Mouse (Mus musculus): Measurements from ENCODE around the gene Inpp4b.

Inpp4b gene

DNA sequence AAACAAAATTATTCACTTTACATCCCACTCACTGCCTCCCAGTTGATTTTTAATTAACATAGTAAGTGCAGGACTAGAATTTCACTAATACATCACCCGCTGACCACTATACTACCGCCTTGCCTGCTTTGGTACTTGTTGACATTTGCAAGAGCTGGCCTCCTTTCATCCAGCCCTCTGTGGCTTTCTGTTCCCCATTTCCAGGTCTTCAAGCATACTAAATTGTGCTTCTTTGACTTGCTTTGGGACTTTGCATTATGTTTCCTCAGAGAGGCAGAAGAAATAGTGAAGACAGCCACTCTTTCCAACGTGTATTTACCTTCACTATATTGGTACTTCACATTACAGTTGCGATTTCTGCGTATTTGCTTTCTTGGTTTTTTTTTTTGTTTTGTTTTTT, 244.4 kb downstream of the Inpp4b start:
- DNase-seq = no peak

DNA sequence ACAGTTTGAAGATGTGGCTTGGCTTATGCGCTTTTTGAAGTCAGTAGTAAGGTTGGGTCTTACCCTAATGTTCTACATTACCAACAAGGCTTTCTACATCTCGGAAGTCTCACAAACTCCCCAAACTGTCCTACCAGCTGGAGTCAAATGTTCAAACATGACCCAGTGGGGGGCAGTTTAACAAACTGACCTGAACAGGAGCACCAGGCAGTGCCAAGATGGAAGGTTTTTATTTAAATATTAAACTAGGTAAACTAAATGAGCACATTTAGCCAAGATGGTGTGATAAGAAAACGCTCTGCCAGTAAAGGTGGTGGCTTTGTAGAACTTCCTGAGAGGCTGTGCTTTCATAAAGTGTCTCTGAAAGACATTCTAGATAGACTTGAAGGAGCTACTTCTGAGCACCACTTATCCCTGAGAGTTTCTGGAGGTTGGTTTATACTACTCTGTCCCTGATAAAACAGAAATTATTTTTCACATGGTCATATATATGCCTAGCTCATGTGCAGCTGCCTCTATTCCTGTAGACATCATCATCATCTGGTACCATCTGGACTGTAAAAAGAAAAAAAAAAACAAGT, 251.9 kb downstream of the Inpp4b start:
- no peak for DNase-seq

- DNase-seq = no peak
These were observed 256.9 kb downstream of the Inpp4b start for GRCm38 (mm10) chr8:81599209-81599608.

DNA sequence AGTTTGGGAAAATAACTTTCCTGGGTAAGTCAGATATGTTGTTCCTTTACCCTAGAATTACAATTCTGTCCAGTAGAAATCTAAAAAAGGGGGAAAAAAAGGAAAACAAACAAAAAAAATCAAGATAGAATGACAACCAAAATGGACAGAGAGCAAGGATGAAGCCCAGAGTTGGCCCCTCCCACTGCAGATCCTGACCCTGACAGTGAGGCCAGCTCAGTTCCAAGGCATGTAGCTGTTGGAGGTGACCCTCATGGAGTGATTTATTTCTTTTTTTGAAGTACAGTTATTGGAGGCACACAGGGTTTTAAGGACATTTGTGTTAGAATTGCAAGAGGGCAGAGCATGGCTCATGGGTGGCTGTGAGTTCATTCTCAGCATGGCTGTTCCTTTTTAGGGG, 258.8 kb downstream of the Inpp4b start:
- no peak for DNase-seq

GRCm38 (mm10) chr8:81608082-81608481, 265.7 kb downstream of the Inpp4b start:
- DNase-seq = no peak

DNA sequence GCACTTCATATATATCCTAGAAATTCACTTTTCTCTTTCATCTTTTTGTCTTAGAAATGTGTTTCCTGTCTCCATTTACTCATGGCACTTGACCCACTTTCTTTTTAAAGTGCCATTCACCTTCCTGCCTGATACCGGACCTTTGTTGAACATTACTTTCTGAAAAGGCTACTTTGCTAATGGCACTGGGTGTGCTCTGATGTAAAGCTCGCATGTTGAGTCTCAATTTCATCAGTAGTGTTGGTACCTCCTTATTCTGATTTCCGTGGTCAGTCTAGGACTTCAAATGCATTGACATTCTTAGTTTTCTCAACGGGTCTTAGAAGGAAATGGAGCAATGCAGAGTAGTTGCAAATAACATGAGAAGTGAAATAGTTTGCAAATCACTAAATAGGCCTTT, 266.7 kb downstream of the Inpp4b start:
- DNase-seq = no peak

GRCm38 (mm10) chr8:81612611-81613010, 270.3 kb downstream of the Inpp4b start:
- no peak for DNase-seq

DNA sequence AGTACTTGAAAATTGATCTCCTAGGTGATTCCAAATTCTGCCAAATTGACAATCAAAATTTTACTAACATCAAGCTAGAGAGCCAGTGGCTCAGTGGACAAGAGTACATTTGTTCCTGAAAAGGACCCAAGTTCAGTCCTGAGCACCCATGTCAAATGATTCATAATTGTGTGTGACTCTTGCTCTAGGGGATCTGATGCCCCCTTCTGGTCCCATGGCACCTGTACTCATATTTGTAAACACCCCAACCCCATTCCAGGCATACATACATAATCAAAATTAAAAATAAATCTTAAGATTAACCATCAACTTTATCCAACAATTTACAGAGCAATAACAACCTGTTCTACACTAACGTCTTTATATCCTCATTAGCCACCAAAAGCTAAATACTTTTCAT, 271.8 kb downstream of the Inpp4b start:
- DNase-seq = no peak

DNA sequence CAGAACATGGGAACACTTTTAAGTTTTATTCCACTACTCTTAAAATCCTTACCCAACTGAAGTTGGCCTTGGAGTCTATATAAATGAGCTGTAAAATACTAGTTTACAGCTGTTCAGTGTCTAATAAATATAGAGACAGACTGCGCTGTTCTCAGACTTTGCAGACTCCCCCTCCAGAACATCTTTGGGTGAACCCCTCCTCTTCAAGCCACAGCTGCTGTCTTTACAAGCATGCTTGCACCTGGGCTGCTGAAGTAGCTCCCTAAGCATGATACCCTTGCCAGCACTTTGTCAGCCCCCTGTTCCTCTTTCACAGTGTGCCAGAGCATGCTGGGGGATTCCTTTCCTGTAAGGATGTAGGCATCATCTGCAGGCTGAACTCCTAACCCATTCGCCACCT, 272.2 kb downstream of the Inpp4b start:
- DNase-seq = no peak

GRCm38 (mm10) chr8:81615552-81615951, 273.2 kb downstream of the Inpp4b start:
- no peak for DNase-seq

DNA sequence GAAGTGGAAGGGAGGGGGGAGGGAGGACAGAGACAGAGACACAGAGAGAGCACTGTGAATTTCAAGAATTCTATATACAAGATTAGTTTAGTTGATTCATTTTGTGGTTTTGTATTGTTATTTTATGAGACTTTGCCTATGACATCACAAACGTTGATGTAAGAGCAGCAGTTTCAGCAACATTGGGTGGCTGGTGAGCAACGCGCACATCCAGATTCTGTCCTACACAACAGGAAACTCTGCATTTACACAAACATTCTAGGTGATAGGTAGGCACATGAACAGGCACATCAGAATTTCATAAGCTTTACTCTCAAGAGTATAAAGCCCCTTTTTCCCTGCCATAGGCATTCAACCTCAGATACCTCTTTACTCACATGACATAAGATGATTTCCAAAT, 276.6 kb downstream of the Inpp4b start:
- no peak for DNase-seq

DNA sequence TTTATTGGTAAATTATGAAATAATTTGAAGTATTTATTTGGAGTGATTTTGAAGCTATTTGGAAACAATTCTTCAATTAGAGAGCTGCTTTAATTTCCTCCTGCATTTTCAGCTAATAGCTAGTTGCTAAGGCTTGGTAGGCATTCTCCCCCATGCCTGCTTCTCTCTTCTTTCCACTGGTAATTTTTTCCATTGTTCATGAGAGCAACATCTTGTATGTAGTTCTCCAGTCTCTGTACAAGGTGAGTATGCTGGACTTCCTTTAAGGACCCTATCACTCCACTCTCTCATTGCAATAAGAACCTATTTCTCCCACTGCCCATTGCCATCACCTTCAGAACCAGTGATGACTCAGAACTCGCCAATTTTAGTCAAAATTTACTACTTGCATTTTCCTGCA, 292.7 kb downstream of the Inpp4b start:
- no peak for DNase-seq

DNA sequence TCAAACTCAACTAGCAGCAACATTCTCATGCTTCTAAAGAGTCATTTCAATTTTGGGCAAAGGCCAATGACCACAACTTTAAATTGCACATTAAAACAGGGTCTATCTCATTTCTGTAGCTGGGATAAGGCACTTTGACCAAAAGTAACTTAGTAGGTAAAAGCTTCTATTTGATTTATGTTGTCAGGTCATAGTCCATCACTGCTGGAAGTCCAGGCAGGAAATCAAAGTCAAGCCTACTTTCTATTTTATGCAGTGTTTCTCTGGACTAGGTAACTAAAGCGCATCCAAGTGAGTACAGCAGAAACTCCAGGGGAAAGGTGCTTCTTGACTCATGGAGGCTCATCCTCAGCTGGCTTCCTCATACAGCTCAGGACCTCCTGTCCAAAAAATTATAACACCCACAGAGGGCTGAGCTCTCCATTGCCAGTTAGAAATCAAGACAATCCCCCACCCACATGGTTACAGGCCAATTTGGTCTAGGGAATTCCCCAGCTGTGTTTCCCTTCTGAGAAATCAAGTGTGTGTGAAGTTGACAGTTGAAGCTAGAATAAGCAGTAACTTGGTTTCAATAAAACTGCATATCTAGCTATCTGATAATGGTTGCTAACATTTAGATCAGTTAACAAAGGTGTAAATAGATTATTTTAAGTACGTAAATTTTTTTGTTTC, 293.7 kb downstream of the Inpp4b start:
- peak; percentile 20 for DNase-seq

DNA sequence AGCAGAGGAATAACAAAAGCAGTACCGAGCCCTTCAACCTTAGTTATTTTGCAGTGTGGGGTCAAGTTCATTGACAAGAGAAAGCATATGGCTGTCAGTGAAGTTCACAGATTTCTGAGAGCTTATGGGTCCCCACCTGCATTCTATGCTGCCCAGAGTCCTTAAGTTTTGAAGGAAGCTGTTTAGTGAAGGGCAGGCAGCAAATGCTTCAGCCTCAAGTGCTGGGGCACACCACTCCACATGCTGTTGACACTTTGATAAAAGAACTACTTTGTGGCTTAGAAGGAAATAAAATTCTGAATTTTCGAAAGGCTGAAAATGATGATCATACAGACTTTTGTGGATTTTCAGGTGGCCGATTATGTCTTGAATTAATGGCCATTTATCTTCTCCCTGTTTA, 296.1 kb downstream of the Inpp4b start:
- DNase-seq = no peak

GRCm38 (mm10) chr8:81639820-81640219, 297.5 kb downstream of the Inpp4b start:
- no peak for DNase-seq

DNA sequence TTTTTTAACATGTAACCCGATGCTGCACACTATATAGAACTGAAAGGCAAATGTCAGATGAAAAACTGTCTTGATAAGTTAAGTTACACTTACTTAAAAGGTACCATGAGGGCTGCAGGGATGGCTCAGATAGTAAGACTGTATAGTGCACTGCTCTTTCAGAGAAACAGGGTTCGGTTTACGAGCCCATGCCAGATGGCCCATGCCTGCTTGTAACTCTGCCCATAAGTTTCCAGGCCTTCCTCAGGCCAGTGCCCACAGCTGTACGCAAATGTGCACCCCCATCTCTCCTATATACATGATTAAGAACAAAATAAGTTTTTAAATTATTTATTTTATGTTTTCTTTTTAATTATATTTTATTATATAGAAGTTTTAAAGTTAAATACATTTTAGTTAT, 300.7 kb downstream of the Inpp4b start:
- no peak for DNase-seq

DNA sequence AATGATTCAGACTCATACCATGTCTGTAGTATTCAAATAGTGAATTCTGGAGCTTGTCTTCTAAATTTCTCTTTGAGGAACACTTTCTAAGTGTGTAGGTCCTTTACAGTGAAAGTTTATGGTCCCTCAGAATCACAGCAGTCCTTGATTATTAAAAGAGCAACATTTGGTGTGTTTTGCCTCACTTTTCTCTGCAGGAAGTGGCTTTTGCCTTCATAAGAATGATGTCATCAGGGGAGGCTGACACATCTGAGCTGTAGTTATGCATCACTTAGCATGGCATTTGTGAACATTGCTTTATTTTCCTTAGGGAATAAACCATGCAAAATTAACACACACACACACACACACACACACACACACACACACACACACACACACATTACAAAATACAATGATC, 349.8 kb downstream of the Inpp4b start:
- DNase-seq = no peak

DNA sequence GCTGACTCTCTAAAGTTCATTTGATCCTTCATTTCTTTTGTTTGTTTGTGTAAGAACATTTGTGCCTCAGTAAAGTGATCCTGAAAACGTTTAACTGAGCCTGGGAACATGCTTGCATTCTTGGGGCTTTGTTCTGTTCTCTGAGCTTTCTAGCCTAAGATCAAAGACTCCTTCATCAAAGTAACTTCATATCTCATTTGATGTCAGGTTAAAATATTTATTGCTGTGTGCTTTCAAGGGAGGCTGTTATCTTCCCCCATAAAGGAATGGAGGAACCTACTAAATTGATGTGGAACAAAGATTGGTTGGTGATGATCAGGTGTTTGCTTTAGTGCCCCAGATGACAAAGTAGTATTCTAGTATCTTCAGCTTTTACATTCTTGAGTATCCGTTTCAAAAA, 352.5 kb downstream of the Inpp4b start:
- no peak for DNase-seq

DNA sequence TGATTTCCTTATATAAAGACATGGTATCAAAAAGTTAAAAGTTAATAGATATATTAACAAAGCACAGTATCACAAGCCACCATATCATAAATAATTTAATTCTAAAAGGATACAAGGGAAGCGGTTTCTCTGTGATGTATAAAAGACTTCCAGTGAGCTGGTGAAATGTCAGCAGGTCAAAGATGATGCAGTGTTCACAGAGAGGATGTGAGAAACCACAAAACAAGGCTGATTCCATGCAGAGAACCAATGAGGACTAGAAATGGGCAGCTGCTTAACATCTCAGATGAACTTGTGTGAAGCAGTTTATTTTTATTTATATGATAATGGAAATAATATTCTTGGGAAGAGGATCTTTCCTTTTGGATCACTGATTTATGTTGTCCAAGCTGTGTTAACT, 359.7 kb downstream of the Inpp4b start:
- no peak for DNase-seq

GRCm38 (mm10) chr8:81703571-81704365, 361.4 kb downstream of the Inpp4b start:
- DNase-seq = no peak

DNA sequence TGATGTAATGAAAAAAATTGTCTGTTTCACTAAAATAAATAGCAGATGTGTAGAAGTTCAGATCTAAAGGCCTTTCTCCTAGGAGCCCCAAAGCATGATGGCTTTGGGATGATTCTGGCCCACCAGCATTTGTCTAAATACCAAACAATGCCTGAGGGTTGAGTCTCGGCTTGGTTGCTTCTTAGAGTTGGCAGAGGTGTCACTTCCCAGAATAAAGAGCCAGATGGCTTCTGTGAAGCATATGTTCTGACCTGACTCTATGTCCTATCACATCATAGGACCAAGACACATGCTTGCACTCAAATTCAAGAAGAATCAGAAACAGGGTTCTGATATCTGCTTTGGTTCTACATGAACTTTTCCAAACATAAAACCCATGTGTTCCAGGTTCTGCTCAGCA, 365.1 kb downstream of the Inpp4b start:
- no peak for DNase-seq

DNA sequence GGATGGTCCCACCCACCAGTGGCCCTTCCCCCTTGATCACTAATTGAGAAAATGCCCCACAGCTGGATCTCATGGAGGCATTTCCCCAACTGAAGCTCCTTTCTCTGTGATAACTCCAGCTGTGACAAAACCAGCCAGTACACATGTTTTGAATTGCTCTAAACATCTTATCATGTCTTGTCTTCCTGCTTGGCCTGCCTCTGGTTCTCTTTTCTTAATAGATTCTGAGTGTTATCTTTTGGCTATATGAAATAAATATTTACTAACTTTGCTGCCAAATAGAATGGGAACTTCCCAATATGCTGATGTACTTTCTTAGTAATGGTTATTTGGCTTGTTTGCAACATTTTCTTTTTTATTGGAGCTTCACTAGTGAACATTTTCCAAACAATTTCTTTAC, 389.0 kb downstream of the Inpp4b start:
- no peak for DNase-seq

DNA sequence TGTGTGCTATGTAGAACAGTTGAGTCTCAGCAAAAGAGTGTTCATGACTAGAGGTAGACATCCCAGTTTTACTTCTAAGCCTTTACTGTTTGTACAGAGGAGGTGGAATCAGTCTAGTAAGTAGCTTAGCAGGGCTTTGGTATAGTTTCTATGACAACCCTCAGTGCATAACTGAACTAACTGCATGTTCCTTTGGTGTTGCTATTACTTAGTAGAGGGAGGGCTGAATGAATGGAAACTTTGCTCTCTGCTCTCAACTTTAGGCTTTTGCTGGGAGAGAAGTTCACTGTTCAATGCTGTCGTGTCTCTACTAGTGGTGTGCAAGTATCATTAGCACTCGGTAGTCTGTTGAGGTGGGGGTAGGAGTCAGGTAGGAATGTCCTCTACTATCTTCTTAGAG, 393.3 kb downstream of the Inpp4b start:
- DNase-seq = no peak

DNA sequence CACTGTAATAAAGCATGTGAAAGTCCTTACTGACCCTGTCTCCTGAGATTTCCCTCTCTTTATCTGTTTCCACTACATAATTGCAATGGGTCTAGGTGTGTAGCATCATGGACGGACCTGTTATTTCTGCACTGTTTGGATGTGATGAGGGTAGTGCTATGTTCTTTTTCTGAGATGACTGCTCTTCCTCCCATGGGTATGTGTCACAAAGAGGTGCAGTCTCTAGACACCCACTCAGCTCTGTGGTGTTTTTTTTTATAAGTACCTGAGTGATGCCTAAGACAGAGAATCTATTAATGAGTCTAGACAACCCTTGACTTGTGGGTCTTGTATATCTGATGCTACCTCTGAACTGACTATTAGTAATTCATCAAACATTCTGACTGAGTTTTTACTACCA, 393.7 kb downstream of the Inpp4b start:
- DNase-seq = no peak
